Mouse (Mus musculus) spleen, postnatal 10 days (tissue): ENCODE measurements around the gene Tifa.
A peak's percentile ranks its signal among the peaks of the same experiment; 100 is the strongest.

ENCODE experiments used
- DNase-seq, 2 experiments: peaks; one replicate each; pipeline ENCODE4 v3.0.0; 2021 to 2022; ENCODE audit warnings: low spot score in 2 of 2

Tifa gene

DNA sequence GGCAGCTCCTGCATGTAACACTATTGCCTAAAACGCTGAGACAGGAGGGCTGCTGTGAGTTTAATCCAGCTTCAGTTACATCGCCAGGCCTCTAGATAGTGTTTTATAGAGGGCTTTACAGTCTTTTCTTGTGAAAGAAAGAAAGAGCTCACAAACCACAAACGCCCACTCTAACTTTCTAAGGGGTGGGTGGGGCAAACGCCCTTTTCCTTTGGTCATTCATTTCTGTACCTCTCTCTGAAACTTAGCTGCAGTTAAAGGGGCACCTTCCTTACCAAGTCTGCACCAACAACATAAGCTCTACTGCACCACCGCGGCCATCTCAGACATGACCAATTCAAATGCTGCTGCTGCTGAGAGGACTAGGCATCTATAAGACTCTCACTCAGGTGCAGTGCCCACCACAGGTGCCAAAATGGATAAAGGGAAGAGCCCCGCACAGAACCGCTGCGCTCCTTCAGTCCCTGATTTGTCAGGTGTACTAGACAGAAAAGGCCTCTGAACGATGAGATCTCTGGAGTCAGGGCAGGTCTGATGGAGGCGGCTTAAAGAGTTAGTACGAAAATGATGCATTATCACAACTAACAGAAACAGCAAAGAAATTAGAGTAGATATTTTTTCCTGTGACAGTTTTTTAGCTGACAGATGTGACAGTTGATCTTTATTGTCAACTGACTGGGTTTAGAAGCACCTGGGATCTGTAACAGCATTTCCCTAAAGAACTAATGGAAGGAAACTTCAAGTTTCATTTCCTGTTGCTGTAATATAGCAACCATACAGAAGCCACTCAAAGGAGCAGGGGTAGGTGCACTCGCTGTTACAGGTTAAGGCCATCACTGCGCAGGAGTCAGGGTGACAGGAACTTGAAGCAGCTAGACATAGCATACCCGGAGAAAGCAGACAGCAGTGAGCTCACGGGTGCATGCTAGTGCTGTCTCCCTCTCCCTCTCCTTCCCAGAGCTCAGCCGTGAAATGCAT lies 34.6 kb downstream of the Tifa start:
- DNase-seq = peak in 1 of 2 experiments; percentile 55

DNA sequence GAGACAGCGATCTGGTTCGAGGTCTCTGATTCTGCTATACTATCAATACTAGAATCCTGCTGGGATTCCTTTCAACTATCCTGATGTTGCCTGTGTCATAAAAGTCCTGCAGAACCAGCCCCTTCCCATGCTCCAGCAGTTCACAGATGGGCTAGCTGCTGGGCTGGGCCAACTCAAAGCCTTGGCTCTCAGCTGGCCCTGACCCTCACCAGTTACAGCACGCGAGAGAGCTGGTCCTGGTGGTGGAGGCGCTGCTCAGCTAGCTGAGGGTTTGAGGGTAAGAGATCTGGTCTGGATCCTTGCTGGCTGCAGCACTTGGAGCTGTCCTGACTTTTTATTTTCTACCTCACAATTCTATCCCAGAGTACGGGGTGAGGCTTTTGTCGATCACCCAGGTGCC lies 36.9 kb downstream of the Tifa start:
- DNase-seq = no peak

DNA sequence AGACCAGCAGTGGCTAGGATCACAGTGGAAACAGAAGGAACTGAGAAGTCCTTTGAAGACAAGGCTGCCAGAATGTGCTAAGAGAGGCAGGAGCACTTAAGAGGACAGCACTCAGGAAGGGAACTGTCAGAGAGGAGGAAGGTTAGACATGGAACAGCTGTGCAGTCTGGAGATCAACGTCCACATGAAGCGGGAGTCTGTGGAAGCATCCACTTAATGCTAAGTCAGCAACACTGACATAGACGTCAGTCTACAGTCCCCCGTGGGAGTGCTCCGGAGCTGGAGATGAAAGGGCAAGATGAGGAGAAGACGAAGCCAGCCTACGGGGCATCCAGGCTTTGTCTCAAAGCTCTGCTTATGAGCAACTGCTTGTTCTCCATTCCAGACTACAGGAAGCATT lies 37.5 kb downstream of the Tifa start:
- DNase-seq = no peak

DNA sequence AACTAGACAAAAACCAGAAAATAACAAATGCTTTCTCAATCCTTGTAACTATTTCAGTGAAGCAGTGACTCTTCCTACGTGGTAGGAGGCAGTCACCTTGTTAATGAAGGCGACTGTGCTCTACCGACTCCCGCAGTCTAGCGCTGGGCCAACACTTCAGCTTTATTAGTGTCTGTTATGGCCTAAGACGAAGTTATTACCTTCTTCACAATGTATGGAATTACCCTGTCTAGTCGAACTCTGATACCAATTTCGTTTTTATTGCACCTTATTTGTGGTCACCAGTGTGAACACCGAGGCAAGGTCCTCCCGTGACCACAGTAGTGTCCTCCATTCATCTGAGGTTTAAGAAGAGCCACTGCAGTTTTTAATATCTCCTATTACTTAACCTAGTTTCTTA lies 40.6 kb downstream of the Tifa start:
- no peak for DNase-seq

DNA sequence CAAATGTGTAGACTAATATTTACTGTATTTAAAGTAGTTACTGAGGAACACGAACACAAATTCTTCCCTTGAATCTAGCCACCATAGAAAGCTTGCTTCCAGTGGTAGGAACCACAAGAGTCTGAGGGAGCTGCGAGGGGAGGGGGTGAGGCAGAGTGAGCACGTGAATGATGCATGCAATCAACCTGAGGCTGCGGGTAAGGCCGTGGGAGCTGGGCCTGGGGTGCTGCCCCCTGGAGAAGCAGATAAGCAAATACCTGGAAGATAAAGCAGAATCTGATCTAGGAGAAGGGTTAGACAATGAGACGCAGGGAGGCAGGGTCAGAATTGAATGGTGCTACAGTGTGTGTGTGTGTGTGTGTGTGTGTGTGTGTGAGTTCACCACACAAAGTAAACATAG lies 41.5 kb downstream of the Tifa start:
- no peak for DNase-seq

DNA sequence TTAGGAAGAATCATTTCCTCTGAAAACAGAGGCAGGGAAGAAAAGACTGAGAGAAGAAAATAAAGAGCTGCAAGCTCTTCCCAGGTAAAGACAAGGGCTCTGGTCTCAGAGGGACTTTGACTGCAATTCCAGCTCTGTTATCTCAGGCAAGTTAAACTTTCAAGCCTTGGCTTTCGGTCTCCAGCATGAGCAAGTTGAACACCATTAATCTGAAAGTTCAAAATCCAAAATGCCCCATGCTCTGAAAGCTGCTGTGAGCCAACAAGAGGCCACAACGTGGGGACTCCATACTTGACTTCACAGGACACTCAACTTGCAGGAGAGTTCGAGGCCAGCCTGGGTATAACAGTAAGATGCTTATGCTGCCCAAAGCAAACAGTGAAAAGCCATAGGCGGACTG lies 44.4 kb downstream of the Tifa start:
- DNase-seq = no peak

DNA sequence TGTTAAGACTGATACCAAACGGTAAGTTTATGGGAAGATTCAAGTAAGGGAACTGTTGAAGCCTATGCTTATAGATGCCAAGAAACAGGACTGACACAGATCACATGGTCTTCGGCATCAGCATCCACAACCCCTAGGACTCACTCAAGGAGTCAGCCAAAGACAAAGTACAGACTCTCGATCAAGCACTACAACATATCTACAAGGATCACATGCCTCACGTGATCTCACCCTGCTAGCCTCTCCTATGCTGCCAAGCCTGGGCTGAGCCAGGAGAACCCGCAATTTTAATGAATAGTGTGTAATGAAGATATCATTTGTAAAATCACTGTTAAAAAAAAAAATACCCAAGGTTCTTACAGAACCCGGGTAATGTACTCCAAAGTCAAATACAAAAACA lies 46.0 kb downstream of the Tifa start:
- no peak for DNase-seq

DNA sequence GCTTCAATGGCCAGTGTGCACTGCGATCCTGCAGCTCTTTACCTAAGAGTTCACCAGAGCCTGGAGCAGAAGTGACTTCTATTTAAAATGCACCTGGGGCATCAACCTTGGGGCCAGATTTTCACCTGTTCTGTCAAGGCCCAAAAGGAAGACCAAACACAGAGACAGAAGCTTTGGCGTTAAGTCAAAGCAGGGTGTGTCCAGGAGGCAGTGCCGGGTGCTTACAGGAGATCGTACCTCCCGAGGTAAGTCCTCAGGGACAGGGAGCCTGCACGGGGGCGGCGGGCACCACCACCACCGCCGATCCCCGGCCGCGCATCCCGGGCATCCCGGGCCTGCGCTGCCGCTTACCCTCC lies 47.2 kb downstream of the Tifa start:
- no peak for DNase-seq

DNA sequence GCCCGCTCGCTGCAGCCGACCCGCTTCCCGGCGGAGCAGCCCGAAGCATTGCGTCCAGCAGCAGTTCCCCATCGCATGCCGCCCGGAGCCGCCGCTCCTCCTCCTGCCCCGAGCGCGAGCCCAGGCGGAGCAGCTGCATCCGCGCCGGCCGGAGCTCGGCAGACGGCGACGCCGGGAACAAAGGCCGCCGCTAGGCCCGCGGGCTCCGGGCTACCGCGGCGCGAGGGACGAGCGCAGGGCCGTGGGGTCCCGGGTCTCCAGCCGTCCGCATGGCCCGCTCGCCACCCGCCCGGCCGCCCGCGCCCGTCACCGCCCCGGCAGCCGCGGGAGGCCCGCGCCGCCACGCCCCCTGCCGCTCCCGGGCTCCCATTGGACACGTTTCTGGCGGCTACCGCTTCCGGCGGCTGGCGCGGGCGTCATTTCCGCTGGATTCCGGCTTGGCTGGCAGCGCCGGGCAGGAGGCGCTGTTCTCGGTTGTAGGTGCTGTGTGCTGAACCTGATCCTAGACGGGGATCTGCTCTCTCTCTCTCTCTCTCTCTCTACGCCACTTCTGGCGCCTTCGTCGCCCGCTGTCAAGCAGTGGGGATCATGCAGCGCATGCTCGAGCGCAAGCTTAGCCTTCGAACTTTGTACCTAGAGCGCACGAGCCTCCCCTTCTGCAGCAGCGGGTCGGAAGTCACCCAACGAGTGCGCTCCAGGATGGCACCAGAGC lies 47.7 kb downstream of the Tifa start, which contains the start of gene Ap1ar:
Gene Ap1ar, minus strand, starts transcription at position 370 of the 712 bp plus-strand sequence.
- DNase-seq = peak; percentile 92 to 97

DNA sequence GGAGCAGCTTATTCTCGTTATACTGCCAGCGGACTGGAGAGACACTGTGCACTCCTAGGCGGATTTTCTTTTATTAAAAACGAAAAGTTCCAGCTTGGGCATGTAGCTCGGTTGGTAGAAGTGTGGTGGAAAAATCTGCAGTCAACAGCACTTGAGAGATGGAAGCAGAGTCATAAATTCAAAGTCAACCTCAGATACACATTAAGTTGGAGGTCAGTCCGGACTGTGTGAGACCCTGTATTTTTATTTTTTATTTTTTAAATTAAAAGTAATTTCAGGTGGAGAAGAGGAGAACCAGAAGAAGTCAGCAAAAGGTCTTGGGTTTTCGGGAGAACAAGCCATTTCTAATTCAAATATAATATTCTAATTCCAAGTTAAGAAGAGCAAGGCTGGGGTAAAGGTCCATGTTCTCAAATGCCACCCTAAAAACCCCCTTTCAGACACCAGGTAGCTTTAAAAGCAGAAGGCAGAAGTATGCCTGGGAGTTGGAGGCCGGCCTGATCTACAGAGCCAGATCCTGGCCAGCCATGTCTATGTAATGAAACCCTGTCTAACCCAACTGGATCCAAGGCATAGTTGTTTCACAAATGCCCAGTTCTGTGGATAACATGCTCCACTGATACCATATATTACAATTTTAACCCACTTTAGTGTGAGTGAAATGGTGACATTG lies 48.5 kb downstream of the Tifa start:
- DNase-seq = no peak

DNA sequence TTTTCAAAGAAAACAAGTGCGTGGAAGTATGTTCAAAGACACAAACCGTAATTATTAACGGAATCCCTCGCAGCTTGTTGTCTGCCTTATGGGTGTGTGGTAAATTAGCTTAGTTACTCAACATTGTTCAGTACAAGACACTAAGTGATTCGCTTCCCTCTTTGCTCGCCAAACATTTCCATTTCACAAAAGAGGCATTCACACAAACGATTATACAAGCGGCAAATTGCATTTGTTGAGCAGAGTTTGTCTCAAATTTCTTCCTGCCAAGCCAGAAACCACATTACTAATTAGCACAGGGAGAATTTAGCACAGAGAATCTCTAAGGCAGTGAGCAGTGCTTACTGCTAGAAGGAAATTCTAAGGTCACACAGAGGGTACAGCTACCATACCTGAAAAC lies 52.3 kb downstream of the Tifa start:
- no peak for DNase-seq

DNA sequence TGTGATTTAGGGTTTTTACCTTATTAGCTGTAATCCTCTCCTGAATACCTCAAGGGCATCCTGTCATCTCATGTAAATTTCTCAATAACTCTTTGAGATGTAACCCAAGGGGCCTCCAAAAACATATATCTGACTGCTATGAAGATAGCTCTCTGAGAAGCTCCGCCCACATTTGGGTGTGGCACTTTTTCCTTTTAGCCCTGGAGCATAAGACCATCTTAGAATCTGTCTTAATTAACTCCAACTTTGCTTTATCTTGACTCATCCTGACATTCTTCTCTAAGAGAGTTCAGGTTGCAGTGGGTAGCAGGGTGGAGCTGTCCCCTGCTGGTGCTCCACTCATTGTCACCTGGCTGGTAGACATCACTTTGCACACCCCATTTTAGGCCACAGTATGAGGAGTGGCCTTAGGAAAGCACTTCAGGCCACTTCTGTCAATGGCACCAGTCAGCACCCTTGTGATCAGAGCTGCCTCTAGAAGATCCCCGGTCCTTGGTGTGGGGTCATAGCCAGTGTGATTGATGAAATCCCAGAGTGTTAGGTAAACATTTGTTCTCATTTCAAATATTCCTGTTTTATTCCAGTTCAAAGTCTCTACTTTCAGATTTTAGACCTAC lies 53.8 kb downstream of the Tifa start:
- no peak for DNase-seq

DNA sequence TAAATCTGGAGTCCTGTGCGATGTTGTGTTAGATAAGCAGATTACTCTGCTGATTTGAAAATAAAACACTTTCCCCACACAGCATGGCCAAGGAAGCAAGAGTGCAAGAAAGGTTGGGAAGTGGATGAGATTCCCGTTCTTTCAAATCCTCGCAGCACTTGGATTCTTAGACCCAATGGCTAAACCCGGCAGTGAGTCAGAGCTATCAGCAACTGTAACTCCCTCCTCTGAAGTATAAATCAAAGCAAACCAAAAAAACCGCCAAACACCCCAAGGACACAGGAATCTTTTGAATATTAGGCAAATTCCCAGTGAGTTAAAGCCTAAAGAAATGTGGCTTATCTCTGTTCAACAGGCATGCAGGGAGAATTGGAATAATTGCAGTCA lies 54.3 kb downstream of the Tifa start:
- DNase-seq = no peak

DNA sequence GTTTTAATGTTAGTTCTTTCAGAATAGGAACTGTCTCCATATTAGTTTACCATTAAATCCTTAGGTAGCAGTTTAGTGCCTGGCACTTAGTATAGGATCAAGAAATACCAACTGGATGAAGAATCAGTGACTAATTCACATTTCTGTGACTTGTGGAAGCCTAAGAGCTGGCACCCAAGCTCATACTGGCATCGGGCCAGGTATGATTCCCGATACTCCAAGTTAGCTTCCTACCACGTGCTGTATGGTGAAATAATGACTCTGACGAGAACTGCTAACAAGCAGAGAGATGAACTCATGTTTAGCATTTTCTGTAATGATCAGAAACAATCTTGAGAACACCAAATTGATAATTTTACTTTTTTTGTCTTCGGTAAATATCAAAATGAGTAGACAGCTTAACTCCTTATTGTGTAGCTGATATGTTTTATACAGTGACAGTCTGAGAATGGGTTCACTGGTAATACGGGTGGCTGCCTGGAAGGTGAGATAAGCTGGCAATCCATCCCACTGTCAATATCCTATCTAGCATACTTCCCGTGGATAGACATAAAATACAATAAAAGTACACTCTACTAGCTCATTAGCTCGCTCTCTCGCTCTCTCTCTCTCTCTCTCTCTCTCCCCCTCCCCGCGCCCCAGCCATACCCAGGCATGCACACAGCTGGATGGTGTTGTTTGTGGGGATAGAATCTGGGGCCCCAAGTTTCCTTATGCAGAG lies 58.6 kb downstream of the Tifa start:
- DNase-seq = no peak

DNA sequence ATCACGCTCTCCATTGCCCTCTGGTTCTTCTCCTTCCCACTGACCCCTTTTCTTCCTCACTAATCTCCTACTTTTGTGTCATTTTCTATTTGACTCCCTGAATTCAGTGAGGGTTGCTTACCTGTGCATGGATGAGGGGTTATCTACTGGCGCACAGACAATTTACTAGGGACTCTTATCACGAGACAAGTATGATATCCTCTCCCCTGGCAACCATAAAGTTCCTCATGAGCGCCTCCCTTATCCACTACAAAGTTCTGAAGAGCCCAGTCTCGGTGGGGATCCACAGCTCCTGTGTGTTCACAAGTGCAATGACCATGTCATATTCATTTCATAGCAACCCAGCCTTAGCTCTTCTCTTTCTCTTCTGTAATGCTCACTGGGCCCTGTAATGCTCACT lies 60.3 kb downstream of the Tifa start:
- no peak for DNase-seq

DNA sequence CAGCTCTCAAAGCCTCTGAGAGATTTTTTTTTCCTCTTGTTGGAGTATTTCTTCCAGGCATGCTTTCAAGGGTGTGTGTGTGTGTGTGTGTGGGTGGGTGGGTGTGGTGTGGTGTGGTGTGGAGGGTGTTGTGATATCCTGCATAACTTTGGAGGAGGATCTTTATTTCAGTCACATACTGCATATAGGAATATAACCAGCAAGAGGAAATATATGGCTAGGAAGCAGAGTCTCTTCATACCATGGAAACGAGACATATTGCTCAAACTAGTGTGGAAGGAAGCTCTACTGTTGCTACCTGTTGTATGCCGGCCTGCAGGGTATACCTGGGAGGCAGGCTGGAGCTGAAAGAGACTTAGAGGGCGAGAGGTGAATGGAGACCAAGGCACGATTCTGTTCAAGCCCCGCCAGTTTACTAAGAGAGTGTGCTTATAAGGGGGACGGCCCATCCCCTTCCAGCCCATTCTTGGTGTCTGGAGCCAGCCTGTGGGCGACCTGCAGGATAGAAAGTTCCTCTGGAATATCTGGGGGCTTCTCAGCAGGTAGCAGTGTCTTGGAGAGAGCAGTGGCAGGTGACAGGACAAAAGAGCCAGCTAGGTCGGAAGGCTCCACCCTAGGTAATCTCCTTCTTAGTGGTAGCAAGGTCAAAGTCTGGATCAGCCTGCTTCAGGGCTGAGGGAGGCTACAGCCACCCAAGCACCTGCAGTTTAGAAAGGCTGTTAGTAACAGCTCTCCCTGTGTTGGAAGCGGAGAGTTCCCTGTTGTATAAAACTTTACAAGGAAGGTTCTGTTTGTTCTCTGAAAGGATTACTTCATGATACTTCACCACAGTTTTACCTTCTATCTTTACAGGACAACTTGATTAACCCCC lies 61.4 kb downstream of the Tifa start:
- DNase-seq = no peak

DNA sequence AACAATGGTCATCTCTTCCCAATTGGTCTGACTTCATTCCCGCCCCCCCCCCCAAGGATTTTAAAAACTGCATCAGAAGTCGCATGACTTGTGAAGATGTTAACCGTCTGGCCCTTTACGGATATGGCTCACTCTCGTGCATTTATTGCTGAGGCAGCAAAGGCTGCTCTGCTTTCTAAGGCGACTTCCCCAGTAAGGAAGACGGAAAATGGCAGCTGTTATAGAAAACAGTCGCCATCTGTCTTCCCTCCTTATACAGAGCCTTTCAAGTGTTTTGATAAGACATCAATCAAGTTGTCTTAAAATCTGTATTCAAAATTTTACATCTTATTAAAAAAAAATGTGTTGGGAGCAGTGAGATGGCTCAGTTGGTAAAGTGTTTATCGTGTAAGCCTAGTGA lies 63.1 kb downstream of the Tifa start:
- no peak for DNase-seq

DNA sequence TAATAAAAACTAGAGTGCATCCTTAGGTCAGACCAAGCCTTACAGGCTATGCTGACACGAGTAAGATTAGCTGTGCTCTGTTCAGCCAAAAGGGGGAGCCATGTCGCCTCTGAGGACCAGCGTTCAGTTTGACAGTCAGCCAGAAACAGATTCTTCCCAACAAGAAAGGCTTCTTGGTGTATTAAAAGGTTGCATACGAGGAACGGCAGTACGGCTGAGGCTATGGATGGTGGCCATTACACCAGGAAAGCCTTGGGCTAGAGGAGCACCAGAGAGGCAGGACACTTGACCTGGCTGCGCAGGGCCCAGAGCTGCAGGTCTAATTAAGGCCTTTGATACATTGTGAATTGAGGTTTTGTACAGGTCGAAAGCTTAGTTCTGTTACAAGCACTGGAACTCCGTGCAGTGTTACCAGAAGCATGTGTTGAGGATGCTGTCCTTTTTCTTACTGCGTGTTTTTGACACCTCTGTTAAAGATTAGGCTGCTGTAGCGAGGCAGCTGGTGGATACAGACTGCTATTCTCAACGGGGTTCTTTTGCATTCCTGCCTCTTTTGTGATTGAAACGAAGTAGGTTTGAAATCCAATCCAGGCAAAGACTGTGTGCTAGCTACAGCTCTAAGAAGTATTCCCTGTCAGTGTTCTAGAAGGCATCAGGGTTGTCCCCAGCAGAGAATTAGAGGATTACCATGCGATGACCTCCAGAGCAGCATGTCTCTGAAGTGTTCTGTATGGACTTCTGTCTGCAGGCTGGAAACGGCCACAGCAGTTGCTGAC lies 64.0 kb downstream of the Tifa start:
- peak; percentile 55 to 81 for DNase-seq

DNA sequence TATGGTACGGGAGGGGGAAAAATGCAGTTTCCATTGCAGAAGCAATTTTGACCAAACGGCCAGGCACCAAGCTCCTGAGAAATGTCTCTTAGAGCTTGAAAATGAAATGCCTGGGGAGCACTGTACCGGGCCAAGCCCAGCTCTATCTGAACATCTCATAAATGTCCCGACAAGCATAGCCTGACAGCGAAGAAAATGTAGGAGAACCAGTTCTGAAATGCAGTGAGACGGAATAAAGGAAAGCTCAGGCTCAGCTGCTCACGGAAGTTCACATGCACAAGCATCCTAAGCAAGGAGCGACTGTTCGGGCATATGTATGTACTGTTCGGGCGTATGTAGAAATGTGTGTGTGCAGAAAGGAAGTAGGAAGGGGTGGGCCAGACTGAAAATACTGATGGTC lies 71.7 kb downstream of the Tifa start:
- no peak for DNase-seq

DNA sequence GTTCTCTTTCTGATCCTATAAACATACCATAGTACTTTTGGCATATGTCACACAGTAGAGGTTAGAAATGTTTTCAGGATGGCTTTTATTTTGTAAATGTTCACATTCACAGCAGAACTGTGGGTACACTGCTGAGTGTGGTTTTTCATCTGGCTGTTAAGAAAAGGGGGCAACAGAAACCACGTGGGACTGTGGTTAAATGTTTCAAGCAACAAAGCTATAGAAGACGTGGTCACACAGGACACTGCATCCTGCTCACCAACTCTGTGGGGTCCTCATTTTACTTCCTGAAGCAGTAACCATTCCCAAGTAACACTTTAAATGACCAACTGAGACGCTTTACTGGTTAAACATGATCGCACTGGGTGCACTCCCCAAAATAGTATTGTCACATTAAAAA lies 72.9 kb downstream of the Tifa start:
- no peak for DNase-seq
